Mouse (Mus musculus): ENCODE measurements at regions not wholly inside any gene's neighbourhood (a gene's known extent, or its start where the extent isn't known, plus 50 kb on each side); places are given as distances from the start of the nearest gene placed in this dataset.
A peak's percentile ranks its signal among the peaks of the same experiment; 100 is the strongest.

DNA sequence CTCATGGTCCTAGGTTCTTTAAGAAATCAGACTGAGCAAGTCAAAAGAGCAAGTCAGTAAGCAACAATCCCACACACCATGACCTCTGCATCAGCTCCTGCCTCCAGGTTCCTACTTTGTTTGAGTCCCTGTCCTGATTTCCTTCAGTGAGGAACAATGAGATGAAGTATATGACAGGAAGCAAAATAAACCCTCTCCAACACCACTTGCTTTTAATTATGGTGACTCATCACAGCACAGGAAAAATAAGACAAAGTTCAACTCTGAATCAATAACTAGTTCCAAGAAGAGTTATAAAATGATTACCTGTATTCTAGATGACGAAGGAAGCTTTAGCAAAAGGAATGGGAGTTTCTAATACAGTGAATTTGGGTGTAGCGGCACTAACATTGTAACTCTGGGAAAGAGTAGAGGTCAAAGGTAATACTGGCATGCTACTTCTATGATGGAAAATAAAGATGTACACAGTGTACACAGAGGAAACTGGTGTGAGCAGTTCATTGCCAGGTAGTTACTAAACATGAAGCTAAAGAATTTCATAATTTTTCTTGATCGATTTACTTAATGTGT lies 248.2 kb upstream of the Atp2b1 start:
- no peak for DNase-seq

DNA sequence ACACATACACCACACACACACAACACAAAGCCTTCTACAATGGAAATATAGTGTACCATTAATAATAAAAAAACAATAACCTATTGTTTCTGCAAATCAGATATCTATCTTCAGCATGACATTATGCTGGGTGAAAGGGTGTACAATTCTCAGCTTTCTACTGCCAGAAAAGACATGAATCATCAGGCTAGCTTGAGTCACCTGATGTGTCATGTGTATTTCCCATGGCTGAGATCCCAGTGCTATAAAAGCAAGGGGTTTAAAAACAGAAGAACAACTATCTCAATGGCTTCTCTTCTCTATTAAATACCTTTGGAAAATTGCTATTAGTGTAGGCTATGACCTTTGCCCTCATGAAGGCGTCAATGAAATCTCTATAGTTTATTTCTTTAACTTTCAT lies 246.5 kb upstream of the Atp2b1 start:
- DNase-seq, result no peak

DNA sequence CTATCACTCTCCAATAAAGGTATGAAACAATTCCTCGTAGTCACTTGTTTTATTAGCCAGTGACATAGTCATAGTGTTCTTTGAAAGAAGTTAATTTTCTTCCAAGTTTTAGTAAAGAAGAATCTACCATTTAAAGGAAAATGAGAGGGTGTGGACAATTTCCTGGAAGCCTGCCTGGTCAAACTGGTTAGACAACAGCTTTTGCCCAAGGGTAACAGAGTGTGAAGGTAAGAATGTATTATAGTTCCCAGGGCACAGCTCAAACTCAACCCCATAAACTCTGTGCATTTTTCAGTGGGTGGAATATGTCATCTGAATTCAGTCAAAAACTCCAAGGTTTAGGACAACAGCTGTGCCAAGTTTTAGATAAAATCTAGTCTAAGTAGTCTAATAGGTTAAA lies 240.1 kb upstream of the Atp2b1 start:
- DNase-seq, result no peak

DNA sequence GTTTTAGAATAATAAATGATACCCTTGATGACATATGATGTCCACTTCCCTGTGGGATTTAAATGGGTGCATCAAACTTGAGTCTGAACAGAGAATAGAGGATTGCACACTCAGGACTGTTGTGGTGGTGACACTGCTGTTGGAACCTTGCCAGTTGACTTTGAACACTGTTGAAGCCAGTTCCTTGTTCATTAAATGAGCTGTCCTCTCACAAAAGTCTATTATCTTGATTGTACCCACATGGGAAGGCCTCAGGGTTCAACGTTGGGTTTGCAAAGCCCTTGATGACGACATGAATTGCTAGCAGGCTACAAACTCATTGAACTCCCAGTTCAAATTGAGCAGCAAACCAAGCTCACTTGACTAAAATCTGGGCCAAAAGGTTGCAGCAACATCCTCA lies 237.3 kb upstream of the Atp2b1 start:
- no peak for DNase-seq

DNA sequence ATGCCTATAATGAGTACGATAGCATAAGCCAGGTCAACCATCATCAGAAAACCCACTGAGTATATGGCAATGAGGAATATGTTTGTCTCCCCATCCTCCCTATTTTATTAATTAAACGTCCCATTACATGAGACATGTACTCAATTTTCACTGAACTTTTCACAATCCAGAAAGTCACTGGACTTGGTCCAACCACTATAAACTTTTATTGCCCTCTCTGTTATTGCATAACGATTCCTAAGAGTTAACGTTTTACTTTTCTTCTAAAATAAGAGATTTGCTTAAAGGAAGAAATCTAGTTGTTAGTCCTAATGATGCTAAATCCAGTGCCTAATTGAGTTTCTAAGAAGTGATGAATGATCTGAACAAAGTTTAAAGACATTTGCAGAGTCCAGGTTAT lies 236.0 kb upstream of the Atp2b1 start:
- DNase-seq, result no peak

DNA sequence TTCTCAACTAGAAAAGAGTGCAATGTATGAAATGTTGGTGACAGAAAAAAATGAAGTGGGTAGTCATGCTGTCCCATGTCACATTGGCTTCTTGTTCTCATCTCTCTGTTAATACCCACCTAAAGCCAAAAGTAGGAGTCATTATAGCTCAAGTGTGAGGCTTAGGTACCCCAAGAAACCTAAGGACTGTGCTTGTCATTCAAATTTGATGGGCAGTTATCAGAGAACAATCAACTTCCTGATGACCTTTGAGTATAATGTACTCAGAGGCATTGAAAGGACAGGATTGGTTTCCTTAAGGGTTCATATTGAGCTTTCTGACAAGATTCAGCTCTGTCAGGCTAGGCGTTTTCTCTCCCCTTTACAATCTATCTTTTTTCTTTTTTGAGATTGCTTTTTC lies 231.8 kb upstream of the Atp2b1 start:
- no peak for DNase-seq

DNA sequence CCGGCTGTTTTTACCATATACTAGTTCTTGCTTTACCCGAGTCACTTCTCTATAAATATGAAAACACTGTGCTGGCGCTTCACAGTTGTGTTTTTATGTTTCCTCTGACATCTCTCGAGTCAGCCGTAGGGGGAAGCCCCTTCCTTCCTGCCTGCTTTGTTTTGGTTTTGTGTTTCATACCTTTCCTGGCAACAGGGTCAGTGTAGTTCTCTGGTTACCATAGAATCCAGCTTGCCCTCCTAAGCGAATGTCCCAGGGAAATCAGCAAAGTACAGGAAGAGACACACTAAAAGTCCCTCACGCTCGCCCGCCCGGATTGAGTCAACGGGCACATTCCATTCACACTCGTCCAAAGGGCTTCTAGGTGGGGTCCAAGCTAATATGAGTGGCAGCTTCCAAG lies 230.0 kb upstream of the Atp2b1 start:
- DNase-seq, result peak; percentile 8 to 22

DNA sequence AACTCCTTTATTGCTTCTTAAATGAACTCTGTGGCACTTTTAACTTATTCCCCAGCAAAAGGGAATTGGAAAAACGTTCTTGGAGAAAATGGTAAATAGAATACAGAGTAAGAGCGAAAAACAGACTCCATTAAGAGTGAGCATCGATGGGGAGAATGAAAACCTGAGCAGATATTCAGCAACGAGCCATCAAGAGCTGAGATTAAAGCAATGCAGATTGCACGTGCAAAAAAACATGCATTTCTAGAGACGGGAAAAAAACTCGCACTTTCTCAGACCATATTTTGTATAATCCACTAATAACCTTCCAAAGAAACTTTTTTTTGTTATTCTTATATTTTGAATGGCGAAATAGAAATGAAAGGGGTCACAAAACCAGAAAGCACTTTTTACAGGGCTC lies 229.5 kb upstream of the Atp2b1 start:
- no peak for DNase-seq

DNA sequence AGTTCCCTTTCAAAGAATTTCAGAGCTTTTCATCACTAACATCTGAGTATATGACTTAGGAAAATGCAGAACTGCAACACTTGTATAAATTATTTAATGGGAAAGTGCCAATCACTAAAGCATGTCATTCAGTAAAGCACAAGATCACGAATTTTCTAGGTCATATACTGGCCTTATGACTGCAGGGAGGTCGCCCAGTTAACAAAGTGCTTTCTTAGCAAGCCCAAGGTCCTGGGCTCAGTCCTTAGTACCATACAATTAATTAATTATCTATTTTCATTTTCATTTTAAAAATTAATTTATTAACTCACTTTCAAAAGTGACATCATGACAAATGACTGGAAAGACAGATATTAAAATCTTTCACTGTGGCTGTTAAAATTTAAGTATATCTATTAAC lies 228.5 kb upstream of the Atp2b1 start:
- no peak for DNase-seq

DNA sequence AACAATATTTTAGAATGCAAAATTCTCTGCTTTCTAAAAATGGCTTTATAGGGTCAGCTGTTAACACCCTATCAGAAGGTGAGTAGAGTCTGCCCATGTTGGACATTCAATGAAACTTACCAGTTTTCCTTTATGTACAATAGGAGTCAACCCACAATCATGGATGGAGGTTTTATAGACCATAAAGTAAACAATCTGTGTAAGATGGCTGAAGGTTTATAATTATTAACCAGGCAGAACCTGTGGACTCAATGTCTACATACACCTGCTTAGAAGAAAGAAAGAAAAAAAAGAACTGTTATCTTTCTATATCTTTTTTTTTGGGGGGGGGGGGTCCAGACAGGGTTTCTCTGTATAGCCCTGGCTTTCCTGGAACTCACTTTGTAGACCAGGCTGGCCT lies 227.8 kb upstream of the Atp2b1 start:
- no peak for DNase-seq

DNA sequence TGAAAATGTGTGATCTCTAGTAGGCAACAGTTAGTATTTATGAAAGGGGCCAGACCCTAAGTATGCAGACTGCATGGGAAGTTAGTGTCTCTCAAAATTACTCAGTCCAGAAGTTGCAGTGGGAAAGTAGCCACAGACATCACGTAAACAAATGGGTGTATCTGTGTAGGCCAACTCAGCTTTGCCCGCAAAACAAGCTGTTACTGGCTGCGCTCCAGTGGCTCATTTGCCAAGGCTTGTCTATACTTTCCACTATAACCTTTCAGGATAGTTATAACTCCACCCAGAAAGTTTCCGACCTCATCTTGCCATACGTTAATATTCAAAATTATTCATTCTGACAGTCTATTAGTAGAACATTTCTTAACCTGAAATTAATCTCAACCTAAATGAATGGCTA lies 222.4 kb upstream of the Atp2b1 start:
- no peak for DNase-seq

DNA sequence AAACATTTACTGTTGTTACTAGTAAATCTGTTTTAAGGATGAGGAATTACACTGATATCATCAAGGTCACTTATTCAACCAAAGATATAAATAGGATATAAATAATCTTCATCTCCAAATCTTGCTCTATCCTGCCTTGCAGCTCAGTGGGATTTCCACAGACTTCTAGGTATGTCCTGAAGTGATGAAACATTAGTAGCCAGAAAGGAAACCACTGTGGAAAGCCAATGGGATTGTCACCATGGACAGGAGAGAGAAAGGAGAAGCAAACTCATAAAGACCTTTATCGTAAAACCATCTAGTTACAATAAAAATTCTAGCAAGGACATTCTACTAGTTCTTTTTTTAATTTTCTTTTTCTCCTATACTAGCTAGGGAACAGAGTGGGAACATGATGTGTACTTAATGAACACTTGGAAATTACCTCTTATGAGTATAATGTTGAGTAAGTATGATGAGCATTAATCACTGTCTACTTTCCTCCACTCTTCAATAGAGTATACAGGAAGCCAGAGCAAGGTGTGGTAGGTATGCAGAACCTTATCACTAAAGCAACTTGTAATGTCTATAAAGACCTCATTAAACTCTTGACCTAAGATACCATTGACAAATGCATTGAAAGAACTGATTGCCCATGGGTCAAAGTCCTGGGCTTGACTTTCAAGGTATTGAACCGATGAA lies 219.4 kb upstream of the Atp2b1 start:
- DNase-seq, result no peak

DNA sequence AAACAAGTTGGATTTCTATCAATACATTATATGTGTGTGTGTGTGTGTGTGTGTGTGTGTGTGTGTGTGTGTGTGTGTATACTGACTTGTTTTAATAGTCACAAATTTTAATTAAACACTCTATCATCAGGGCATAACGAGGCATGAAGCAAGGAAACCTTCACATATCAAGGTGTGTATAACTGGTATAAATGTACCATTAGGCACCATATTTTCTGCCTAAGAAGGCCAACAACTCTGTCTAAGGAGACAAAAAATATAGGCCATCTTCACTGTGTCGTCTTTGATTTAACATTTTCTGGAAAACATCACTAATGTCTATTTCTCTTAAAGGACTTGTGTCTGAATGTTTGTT lies 218.9 kb upstream of the Atp2b1 start:
- no peak for DNase-seq

DNA sequence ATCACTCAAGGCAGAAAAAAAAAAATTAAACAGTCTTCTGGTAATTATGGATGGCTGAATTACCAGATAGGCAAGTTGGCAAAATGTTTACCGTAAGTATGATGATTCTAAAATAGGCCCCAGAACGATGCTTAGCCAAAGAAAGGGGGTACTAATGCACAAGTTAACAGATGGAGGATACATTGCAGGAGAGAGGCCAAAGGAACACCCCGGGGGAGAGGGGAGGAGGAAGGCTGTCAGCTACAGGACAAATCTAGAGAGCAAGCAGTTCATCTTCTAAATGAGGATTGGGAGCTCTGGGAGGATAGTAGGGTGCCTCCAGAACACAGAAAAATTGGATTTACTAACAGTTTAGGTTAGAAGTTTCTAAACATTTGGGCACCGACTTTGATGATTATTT lies 216.3 kb upstream of the Atp2b1 start:
- DNase-seq, result no peak

DNA sequence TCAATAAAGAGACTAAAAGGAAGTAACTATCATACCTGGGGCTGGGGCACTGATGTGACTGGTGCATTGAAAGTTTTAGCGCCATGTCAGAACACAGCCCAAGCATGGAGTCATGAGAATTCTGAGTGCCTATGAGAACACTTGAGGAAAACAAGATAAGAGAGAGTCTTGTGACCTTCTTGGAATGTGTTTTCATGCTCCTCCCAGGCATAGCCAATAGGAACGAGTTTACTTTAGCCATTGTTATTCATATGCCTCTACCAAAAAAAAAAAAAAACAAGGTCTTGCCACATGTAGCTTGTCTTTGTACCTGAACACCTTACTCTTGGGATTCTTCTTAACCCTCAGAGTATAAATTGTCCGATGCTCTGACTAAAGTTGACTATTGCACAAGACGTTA lies 214.6 kb upstream of the Atp2b1 start:
- no peak for DNase-seq

DNA sequence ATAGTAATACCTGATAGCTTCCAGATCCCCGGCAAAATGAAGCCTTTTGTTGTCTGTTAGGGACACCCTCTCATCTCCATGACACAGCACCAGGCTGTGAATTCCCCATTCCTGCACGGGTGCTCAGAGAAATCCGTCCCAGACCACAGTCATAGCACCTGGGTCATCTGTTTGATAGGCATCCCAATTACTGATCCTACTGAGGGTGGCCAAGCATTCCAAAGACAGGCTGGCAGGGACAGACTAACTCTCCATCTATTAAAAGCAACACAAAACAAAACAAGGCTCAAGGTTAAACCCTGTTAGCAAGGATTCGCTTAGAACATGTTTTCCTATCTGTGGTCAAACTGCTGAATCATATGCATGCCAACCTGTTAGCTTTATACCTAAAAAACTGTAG lies 213.8 kb upstream of the Atp2b1 start:
- DNase-seq, result no peak

DNA sequence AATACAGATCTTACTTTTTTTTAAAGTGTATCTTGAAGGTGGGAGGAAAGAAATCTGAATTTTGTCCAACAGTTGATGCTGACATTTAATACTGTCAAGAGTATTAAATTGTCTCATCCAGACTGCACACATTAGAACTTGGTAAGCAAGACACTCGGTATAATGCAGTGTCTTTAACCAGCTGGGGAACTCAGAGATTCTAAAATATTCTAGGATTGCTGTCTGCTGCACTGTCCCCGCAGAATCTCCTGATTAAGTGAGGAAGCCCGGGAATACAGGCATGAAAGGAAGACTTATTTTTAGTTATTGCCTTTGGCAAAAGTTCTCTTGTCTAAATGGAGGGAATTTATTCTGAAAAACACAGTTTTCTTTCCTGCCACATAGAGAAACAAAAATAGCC lies 212.9 kb upstream of the Atp2b1 start:
- DNase-seq, result no peak

DNA sequence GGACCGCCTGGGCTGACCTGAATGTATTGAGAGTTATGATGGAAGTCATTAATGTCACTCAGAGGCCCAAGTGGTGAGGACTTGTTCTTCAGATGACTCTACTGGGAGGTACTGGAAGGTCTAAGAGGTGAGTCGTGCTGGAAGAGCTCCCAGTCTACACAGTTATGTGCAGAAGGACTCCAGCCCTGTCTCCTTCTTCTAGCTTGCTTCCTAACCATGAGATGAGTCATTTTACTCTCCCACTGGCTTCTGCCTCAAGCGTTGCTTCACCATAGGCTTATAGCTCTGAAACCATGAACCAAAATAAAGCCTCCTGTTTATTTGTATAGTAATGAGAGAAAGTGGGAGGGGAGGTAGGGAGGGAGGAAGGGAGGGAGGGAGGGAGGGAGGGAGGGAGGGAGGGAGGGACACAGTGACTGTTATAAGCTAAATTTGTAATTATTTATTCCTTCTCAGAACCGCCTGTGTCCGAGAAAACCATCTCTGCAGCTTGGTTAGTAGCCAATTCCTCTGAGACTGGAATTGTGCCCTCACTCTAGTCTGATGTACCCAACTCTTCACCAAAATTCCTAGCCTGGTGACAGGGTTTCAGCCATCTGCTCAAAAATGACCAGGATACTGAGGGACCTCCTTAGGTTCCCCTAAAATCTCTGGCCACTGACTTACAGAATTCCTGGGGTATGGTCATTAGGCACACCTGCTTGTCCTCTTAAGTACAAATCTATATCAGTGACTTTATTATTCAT lies 211.6 kb upstream of the Atp2b1 start:
- no peak for DNase-seq

DNA sequence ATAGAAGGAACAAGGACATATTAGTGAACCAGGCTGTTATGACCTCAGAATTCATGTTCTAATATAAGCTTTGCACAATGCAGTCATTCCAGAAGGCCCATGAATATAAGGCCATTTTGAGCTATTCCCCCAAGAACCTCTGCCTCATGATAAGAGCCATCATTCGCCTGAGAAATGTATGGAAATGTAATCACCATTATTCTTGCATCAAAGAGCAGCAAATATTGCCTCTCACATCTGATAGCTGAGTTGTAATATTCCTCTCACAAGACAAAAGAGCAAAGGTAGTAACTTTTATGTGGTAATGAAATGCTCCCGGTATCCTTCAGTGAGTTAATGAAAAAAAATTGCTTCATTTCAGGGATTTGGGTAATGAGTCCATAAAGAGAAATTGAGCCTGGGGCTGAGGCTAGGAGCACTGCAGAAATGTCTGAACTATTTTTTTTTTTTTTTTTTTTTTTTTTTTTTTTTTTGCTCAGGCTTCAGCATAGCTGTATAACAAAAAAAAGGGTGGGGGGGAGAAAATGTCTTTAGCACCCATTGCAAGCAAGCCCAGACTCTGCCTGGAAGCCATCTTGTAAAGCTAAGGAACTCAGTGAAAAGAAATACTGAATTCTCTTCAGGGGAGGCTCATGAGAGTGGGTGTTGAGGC lies 210.4 kb upstream of the Atp2b1 start:
- DNase-seq, result no peak

DNA sequence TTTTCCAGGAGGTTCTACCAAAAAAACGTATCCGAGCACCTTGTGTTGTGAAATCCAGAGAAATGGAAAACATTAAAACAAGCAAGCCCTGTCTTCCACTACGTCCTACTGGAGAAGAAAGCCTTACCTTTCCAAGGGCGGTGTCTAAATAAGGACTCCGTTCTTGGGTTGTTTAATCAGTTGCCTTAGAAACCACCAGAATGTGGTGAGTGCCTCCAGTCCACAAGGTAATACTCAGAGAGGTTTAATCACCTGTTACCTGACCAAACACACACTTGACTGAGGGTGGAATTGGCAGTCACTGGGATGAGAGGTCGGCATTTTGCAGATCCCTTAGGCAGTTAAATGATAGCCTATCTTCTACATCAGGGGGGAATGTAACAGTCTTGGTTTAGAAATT lies 209.6 kb upstream of the Atp2b1 start:
- DNase-seq, result no peak

DNA sequence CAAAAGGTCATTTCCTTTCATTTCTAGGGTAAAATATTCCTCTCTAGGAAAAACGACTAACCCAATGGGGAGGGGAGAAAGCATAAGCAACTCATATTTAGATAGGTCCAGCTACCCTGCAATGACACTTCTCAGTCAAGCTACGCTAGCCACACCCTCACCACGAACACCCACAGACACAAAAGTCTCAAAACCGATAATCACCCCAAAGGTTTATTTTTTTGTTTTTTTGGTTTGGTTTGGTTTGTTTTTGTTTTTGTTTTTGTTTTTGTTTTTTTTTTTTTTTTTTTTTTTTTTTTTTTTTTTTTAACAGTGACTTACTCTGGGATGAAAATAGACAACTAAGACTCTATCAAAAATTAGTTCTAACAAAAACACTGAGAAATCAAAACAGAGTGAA lies 196.3 kb upstream of the Atp2b1 start:
- no peak for DNase-seq

DNA sequence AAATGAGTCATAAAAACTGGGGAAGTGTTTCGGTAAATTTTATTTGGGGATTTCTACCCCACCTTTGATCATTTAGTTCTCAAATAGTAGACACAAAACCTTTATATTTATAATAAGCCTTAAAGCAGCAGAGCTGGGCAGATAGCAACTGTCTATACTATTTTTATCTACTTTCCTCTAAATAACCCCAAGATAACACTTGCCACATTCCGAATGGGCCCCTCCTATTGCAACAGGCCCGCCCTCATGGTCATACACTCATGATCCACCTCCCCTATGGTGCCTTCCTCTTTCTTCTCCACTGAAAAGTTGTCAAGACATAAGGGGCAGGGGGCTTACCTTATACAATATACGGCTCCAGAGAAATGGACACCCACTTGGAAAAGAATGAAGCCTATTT lies 195.5 kb upstream of the Atp2b1 start:
- DNase-seq, result no peak

DNA sequence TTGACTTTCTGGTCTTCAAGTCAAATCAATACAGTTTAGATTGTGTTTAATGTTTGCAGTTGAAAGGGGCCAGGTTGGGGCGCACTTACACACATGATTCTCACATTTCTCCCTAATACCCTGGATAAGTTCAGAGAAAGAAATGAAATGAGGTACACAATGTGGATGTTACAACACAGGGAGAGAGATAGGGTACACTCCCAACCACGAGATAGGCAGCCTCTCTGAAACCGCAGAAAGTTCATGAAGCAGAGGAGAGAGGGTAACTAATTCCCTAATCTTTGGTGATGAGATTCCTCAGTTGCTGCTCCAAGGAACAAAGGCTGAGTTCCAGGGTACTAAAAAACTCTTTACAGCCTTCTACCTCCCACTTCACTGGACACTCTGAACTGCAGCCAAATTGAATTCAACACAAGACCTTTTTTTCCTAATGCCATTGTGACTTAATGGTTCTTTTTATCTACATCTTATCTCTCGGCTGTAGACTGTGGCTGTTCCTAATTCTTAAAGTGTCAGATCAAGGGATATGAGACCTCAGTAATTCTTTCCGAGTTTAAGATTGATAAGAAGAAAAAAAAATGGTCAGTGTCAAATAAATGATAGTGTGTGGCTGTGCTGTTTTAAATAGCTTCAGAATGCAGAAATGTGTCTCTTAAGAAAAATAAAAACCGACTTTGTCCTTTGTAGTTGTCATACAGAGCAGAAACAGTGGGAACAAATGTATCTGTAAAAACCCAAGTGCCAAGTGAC lies 193.8 kb upstream of the Atp2b1 start:
- no peak for DNase-seq

Measured in spleen, adult 18-20 months (tissue).